Mouse (Mus musculus): ENCODE measurements around the gene Olfr780. TPM values are rescaled to one million over a fixed set of nuclear protein-coding genes. Genes with fewer than 3 reads are reported as not detected.

Olfr780 gene
- not detected in 2 replicates for polyA plus RNA-seq (2015; fragmentation: Nextera tagmentation; extraction: Ambion mirVana)

DNA sequence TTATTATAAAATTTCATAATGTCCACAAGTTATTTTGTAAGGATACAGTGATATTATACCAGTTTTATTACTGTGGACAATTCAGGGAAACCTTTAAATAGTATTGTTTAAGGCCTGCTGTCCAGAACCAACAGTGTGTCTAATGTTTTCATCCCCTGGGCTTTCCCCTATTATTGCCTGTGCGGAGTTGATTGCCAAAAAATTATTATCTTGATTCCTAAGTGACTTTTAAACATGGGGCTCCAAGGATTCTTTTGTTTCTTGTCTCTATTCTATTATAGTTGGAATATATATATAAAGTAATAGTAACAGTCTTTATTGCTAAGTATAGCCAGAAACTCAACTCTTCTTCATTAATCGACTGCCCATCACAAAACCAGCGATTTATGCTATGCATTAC is at the start of gene Olfr780:
Gene Olfr780, plus strand, starts transcription at position 301 of the 400 bp plus-strand sequence.

DNA sequence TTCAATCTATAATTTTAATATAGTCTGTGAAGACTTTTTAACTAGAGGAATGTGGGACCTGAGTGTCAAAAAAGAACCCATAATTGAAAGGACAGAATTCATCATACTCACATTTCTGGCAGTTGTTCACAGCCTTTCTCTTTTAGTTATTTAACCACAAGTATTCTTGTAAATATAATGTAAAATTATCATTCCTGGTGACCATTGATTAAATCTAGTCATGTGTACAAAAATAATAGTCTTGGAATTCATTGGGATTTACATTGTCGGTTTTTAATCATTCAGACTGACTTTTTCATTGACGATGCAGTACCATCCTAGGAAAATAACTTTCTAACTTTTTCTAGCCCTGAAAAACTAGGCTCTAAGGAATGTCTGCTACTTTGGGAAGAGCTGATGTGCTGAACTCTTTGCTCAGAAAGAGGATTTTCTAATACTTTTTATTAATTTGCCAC is 46.8 kb upstream of the Olfr780 start, which contains the start of gene Olfr777:
Gene Olfr777, minus strand, starts transcription at position 405 of the 455 bp plus-strand sequence.

DNA sequence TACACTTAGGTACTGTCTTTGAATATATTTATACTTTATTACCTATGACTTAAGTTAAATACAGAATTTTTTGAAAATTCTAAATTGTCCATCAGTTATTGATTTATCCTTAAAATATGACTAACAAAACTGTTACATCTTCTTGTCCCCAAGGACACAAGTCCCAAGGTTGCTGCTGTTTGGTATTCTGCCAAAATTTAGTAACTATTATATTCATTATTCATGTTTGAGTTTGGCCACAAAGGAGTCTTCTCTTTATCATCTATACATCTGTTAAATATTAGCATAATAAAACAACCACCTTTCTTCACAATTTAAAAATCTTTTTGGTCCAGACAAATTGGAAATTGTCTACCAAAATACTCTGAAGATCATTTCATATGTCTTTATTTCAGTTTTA is 10.6 kb downstream of the Olfr780 start, which contains the start of gene Olfr781:
Gene Olfr781, plus strand, starts transcription at position 301 of the 400 bp plus-strand sequence.

DNA sequence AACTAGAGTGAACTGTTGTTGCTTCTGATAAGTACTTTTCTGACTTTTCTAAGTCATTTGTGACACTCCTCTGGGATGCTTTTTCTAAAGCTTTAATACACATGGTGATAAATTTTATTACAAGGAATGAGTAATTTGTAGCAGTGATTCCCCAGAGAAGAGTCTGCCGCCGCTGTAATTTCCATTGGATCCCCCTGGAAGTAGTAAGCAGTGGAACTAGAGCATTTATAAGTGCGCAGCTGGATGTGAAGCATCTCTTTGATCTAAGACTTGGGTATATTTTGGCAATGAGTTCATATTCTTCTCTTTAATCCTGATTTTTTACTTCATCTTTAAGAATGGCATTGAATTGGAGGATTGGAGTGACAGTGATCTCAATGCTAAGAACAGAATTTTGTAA is 30.6 kb downstream of the Olfr780 start, which contains the start of gene Olfr782:
Gene Olfr782, plus strand, starts transcription at position 301 of the 400 bp plus-strand sequence.

Other genes starting within 250 kb of the Olfr780 start
- gene Olfr766-ps1, start 249.1 kb upstream of the Olfr780 start, polyA plus RNA-seq (2015; fragmentation: Nextera tagmentation; extraction: Ambion mirVana): not detected in 2 replicates
- not detected in 2 replicates for gene Olfr767, start 235.2 kb upstream of the Olfr780 start, polyA plus RNA-seq (2015; fragmentation: Nextera tagmentation; extraction: Ambion mirVana)
- gene Olfr768, start 218.7 kb upstream of the Olfr780 start, polyA plus RNA-seq (2015; fragmentation: Nextera tagmentation; extraction: Ambion mirVana): not detected in 2 replicates
- not detected in 2 replicates for gene Olfr769, start 200.3 kb upstream of the Olfr780 start, polyA plus RNA-seq (2015; fragmentation: Nextera tagmentation; extraction: Ambion mirVana)
- gene Olfr770, start 179.1 kb upstream of the Olfr780 start, polyA plus RNA-seq (2015; fragmentation: Nextera tagmentation; extraction: Ambion mirVana): not detected in 2 replicates
- not detected in 2 replicates for gene Olfr771, start 153.4 kb upstream of the Olfr780 start, polyA plus RNA-seq (2015; fragmentation: Nextera tagmentation; extraction: Ambion mirVana)
- not detected in 2 replicates for gene Olfr772, start 140.2 kb upstream of the Olfr780 start, polyA plus RNA-seq (2015; fragmentation: Nextera tagmentation; extraction: Ambion mirVana)
- gene Olfr773, start 130.7 kb upstream of the Olfr780 start, polyA plus RNA-seq (2015; fragmentation: Nextera tagmentation; extraction: Ambion mirVana): not detected in 2 replicates
- gene Olfr774, start 81.9 kb upstream of the Olfr780 start, polyA plus RNA-seq (2015; fragmentation: Nextera tagmentation; extraction: Ambion mirVana): not detected in 2 replicates
- not detected in 2 replicates for gene Olfr775, start 69.7 kb upstream of the Olfr780 start, polyA plus RNA-seq (2015; fragmentation: Nextera tagmentation; extraction: Ambion mirVana)
- not detected in 2 replicates for gene Olfr776, start 59.0 kb upstream of the Olfr780 start, polyA plus RNA-seq (2015; fragmentation: Nextera tagmentation; extraction: Ambion mirVana)
- gene Olfr777, start 46.6 kb upstream of the Olfr780 start, polyA plus RNA-seq (2015; fragmentation: Nextera tagmentation; extraction: Ambion mirVana): not detected in 2 replicates
- not detected in 2 replicates for gene Olfr781, start 10.7 kb downstream of the Olfr780 start, polyA plus RNA-seq (2015; fragmentation: Nextera tagmentation; extraction: Ambion mirVana)
- not detected in 2 replicates for gene Olfr782, start 30.7 kb downstream of the Olfr780 start, polyA plus RNA-seq (2015; fragmentation: Nextera tagmentation; extraction: Ambion mirVana)
- 0.10 and 0.14 TPM in 2 replicates for gene Olfr784, start 66.0 kb downstream of the Olfr780 start, polyA plus RNA-seq (2015; fragmentation: Nextera tagmentation; extraction: Ambion mirVana)
- gene Olfr785, start 87.3 kb downstream of the Olfr780 start, polyA plus RNA-seq (2015; fragmentation: Nextera tagmentation; extraction: Ambion mirVana): not detected in 2 replicates
- not detected in 2 replicates for gene Olfr786, start 109.2 kb downstream of the Olfr780 start, polyA plus RNA-seq (2015; fragmentation: Nextera tagmentation; extraction: Ambion mirVana)
- gene Olfr787, start 143.7 kb downstream of the Olfr780 start, polyA plus RNA-seq (2015; fragmentation: Nextera tagmentation; extraction: Ambion mirVana): not detected in 2 replicates
- not detected in 2 replicates for gene Olfr788, start 152.9 kb downstream of the Olfr780 start, polyA plus RNA-seq (2015; fragmentation: Nextera tagmentation; extraction: Ambion mirVana)
- not detected in 2 replicates for gene Olfr789, start 166.6 kb downstream of the Olfr780 start, polyA plus RNA-seq (2015; fragmentation: Nextera tagmentation; extraction: Ambion mirVana)
- not detected in 2 replicates for gene Olfr790, start 180.4 kb downstream of the Olfr780 start, polyA plus RNA-seq (2015; fragmentation: Nextera tagmentation; extraction: Ambion mirVana)
- not detected in 2 replicates for gene Olfr791, start 203.7 kb downstream of the Olfr780 start, polyA plus RNA-seq (2015; fragmentation: Nextera tagmentation; extraction: Ambion mirVana)
- not detected in 2 replicates for gene Olfr792, start 221.0 kb downstream of the Olfr780 start, polyA plus RNA-seq (2015; fragmentation: Nextera tagmentation; extraction: Ambion mirVana)
- gene Olfr794, start 249.5 kb downstream of the Olfr780 start, polyA plus RNA-seq (2015; fragmentation: Nextera tagmentation; extraction: Ambion mirVana): not detected in 2 replicates